ENCODE assay signal across 24 mouse cellular contexts in the genomic region with DNA sequence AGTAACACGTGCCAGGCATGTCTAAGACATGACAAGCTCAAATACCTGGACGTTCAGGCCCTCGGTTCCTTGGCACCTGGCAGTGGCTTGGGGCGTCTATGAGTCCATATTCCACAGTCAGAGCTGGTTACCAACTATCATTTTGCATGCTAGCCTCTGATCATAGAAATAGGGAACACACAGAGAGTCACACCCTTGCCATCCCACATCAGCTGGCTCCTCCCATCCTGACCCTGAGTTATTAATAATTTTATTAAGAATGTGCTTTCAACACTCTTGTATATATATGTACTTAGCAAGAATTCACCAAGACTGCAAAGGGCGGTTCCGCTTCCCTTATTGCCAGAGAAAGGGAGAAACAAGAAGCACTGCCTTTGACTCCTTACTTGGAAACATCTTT. TPM values are rescaled to one million over a fixed set of nuclear protein-coding genes. Genes with fewer than 3 reads are reported as not detected.
"Had no signal": no experiment of that assay in that cellular context is flagged by ENCODE, and none has a peak within 500 bp of the region (broad histone marks: within the 10 kb centered on the region; RNA-seq: fewer than 3 reads in every experiment).

No protein-coding gene starts in this region.

- ATAC-seq: forebrain, postnatal 0 days; hindbrain, embryonic 16.5 days; inflammation-experienced regulatory T-cells, adult 6 months; intestine, embryonic 15.5 days; intestine, postnatal 0 days had no signal

- DNase-seq: forebrain, postnatal 0 days; gastrocnemius, postnatal 14 days; gastrocnemius, postnatal 36 days; heart, adult 2 months; heart, postnatal 10 days; heart, postnatal 4 days; kidney, adult 18-20 months; kidney, adult 8-10 months; kidney, postnatal 10 days; kidney, postnatal 25 days; kidney, postnatal 4 days; liver; liver, embryonic 13.5 days had no signal

- H3K4me1 ChIP-seq: hindbrain, embryonic 12.5 days; intestine, embryonic 15.5 days; liver, embryonic 13.5 days had no signal

- H3K36me3 ChIP-seq: hindbrain, embryonic 10.5 days; hindbrain, embryonic 12.5 days; intestine, embryonic 15.5 days; limb, embryonic 10.5 days; limb, embryonic 12.5 days; liver, embryonic 13.5 days had no signal

- H3K9me3 ChIP-seq: hindbrain, embryonic 10.5 days; hindbrain, embryonic 12.5 days; intestine, embryonic 15.5 days; limb, embryonic 10.5 days; limb, embryonic 12.5 days; liver, embryonic 13.5 days had no signal

- H3K27me3 ChIP-seq: hindbrain, embryonic 12.5 days; intestine, embryonic 15.5 days; limb, embryonic 12.5 days; liver, embryonic 13.5 days had no signal

- H3K4me3 ChIP-seq: heart, adult 2 months; hindbrain, embryonic 10.5 days; hindbrain, embryonic 12.5 days; intestine, embryonic 15.5 days; layer of hippocampus, adult 2 months; left cerebral cortex, adult 2 months; limb, embryonic 10.5 days; limb, embryonic 12.5 days; liver, embryonic 13.5 days had no signal

- H3K27ac ChIP-seq: heart, adult 2 months; hindbrain, embryonic 10.5 days; hindbrain, embryonic 12.5 days; hindbrain, embryonic 14.5 days; intestine, embryonic 15.5 days; layer of hippocampus, adult 2 months; left cerebral cortex, adult 2 months; limb, embryonic 10.5 days; limb, embryonic 12.5 days; liver, embryonic 13.5 days had no signal

RNA-seq across cellular contexts. Expression of a gene that starts 34.5 kb away (rescaled TPM):
- polyA plus RNA-seq: hindbrain, embryonic 10.5 days; limb, embryonic 10.5 days; limb, embryonic 12.5 days had no signal
